Mouse (Mus musculus) right cerebral cortex, postnatal 10 days (tissue): Measurements from ENCODE around the gene Olfr47.
A peak's percentile ranks its signal among the peaks of the same experiment; 100 is the strongest.
"Not testable (repeated sequence)": the region's sequence is repeated elsewhere in the genome, so short reads cannot be mapped to it uniquely, and the experiment has no call there.

Source experiments
- DNase-seq, 2 experiments: peaks; one replicate each; pipeline ENCODE4 v3.0.0; 2021; ENCODE audit warnings: low spot score in 2 of 2

Olfr47 gene

GRCm38 (mm10) chr6:43231255-43231654 is at the start of gene Olfr47:
Gene Olfr47 (plus strand): TSS chr6:43231529.
- not testable (repeated sequence) for DNase-seq

GRCm38 (mm10) chr6:43190986-43191385 is 40.3 kb upstream of the Olfr47 start:
- no peak for DNase-seq

GRCm38 (mm10) chr6:43196781-43197180 is 34.5 kb upstream of the Olfr47 start, which contains the start of gene Olfr435:
Gene Olfr435 (plus strand): TSS chr6:43197146.
- DNase-seq = no peak

GRCm38 (mm10) chr6:43198094-43198493 is 33.2 kb upstream of the Olfr47 start:
- DNase-seq = no peak

GRCm38 (mm10) chr6:43202786-43203185 is 28.5 kb upstream of the Olfr47 start:
- no peak for DNase-seq

GRCm38 (mm10) chr6:43205355-43205754 is 26.0 kb upstream of the Olfr47 start:
- DNase-seq = no peak

- peak in 1 of 2 experiments; percentile 20 for DNase-seq
These were observed 18.5 kb upstream of the Olfr47 start, which contains the start of gene Olfr434 for GRCm38 (mm10) chr6:43212873-43213272. Gene Olfr434 (plus strand): TSS chr6:43213021.

GRCm38 (mm10) chr6:43242061-43242460 is 10.7 kb downstream of the Olfr47 start:
- DNase-seq = no peak

GRCm38 (mm10) chr6:43247396-43247795 is 16.1 kb downstream of the Olfr47 start:
- DNase-seq = no peak

GRCm38 (mm10) chr6:43252994-43253393 is 21.7 kb downstream of the Olfr47 start:
- DNase-seq = no peak

- no peak for DNase-seq
These were observed 23.0 kb downstream of the Olfr47 start for GRCm38 (mm10) chr6:43254193-43254926.

GRCm38 (mm10) chr6:43260756-43261155 is 29.4 kb downstream of the Olfr47 start:
- DNase-seq = no peak

- peak in 1 of 2 experiments; percentile 23 for DNase-seq
These were observed 34.2 kb downstream of the Olfr47 start, which contains the start of gene Arhgef5 for GRCm38 (mm10) chr6:43265363-43266041. Gene Arhgef5 (plus strand): TSS chr6:43265582.

GRCm38 (mm10) chr6:43266356-43266755 is 35.0 kb downstream of the Olfr47 start:
- DNase-seq = no peak

GRCm38 (mm10) chr6:43272597-43272996 is 41.3 kb downstream of the Olfr47 start:
- DNase-seq = no peak

GRCm38 (mm10) chr6:43274123-43274522 is 42.8 kb downstream of the Olfr47 start:
- no peak for DNase-seq

GRCm38 (mm10) chr6:43278247-43278646 is 46.9 kb downstream of the Olfr47 start:
- DNase-seq = no peak

GRCm38 (mm10) chr6:43280481-43280880 is 49.2 kb downstream of the Olfr47 start:
- DNase-seq = no peak
